In genomic region chr17:72043667-72044390, GRCm38 (mm10) we compare ENCODE assay signal across 11 mouse cellular contexts.
A peak's percentile ranks its signal among the peaks of the same experiment; 100 is the strongest.
DNase-seq lines count a peak whose midpoint lies in the region; ATAC-seq and TF ChIP-seq lines count a peak whose summit lies in the region.
"Had no signal": no experiment of that assay in that cellular context is flagged by ENCODE, and none has a peak within 500 bp of the region (broad histone marks: within the 10 kb centered on the region; RNA-seq: fewer than 3 reads in every experiment).

No protein-coding gene starts in this region.

- no peak for TF ChIP-seq CTCF in hindbrain, postnatal 0 days (IDR thresholded peaks at IDR 0.05; ENCODE audit: low read depth)

- no peak for ATAC-seq in hindbrain, postnatal 0 days
- ATAC-seq in hindbrain, embryonic 12.5 days (ENCODE audit: low FRiP score): no peak
- ATAC-seq in monocyte, adult 5-6 weeks (replicated peaks; ENCODE audit: insufficient number of reproducible peaks, low FRiP score, low TSS enrichment, poor library complexity, severe bottlenecking): no peak
- ATAC-seq: liver, embryonic 12.5 days had no signal

- intact Hi-C loops in left cerebral cortex, postnatal 25 days (cut with DNase I): loop anchor here (1.0 to 5.0 kb wide), 3 partner anchors 47 to 262 kb away; no protein-coding TSS in a partner anchor

- no peaks in the 10 kb centered on the region for H3K36me3 ChIP-seq in hindbrain, postnatal 0 days (ENCODE audit: insufficient read depth, low read length)
- H3K36me3 ChIP-seq in hindbrain, embryonic 12.5 days: no peaks in the 10 kb centered on the region
- H3K36me3 ChIP-seq: embryonic facial prominence, embryonic 13.5 days; liver, embryonic 12.5 days had no signal

- no peaks in the 10 kb centered on the region for H3K27me3 ChIP-seq in hindbrain, postnatal 0 days (ENCODE audit: insufficient read depth, low read length)
- H3K27me3 ChIP-seq in hindbrain, embryonic 12.5 days: no peaks in the 10 kb centered on the region
- H3K27me3 ChIP-seq: embryonic facial prominence, embryonic 13.5 days; liver, embryonic 12.5 days had no signal

- DNase-seq in cerebellum, adult 9-11 months: peak; percentile 16
- DNase-seq in cerebellum, postnatal 10 days: no peak
- no peak for DNase-seq in hindbrain, postnatal 0 days (ENCODE audit: low spot score)
- peak; percentile 19 for DNase-seq in 3T3-L1 (ENCODE audit: low read depth, low spot score)
- peak; percentile 21 to 61 for DNase-seq in left cerebral cortex, postnatal 25 days (ENCODE audit: low spot score in 2 of 2)
- no peak for DNase-seq in kidney, adult 8-10 months

- H3K9me3 ChIP-seq in hindbrain, postnatal 0 days (ENCODE audit: low read length): no peaks in the 10 kb centered on the region
- no peaks in the 10 kb centered on the region for H3K9me3 ChIP-seq in hindbrain, embryonic 12.5 days (replicated peaks)
- H3K9me3 ChIP-seq: embryonic facial prominence, embryonic 13.5 days; liver, embryonic 12.5 days had no signal

- H3K9ac ChIP-seq in hindbrain, postnatal 0 days (replicated peaks; ENCODE audit: low read length): no peak overlapping the region
- H3K9ac ChIP-seq in hindbrain, embryonic 12.5 days: no peak overlapping the region
- H3K9ac ChIP-seq: embryonic facial prominence, embryonic 13.5 days; liver, embryonic 12.5 days had no signal

- H3K27ac ChIP-seq in hindbrain, postnatal 0 days: peak overlapping the region; percentile 71
- no peak overlapping the region for H3K27ac ChIP-seq in hindbrain, embryonic 12.5 days
- H3K27ac ChIP-seq: embryonic facial prominence, embryonic 13.5 days; kidney, postnatal 0 days; liver, embryonic 12.5 days had no signal

- no peak overlapping the region for H3K4me3 ChIP-seq in hindbrain, postnatal 0 days (ENCODE audit: low read length)
- H3K4me3 ChIP-seq in hindbrain, embryonic 12.5 days: no peak overlapping the region
- H3K4me3 ChIP-seq: embryonic facial prominence, embryonic 13.5 days; liver, embryonic 12.5 days had no signal

- peaks cover 13% of the 10 kb centered on the region for H3K4me1 ChIP-seq in hindbrain, postnatal 0 days (ENCODE audit: insufficient read depth, low read length)
- no peaks in the 10 kb centered on the region for H3K4me1 ChIP-seq in hindbrain, embryonic 12.5 days
- H3K4me1 ChIP-seq: embryonic facial prominence, embryonic 13.5 days; liver, embryonic 12.5 days had no signal

- 42% methylated on average over 11 of the region's 11 CpGs for WGBS in hindbrain, postnatal 0 days
- WGBS in hindbrain, embryonic 12.5 days: 79% methylated on average over 11 of the region's 11 CpGs

- peak overlapping the region; percentile 28; the same call in 1 of the 2 replicates for H3K4me2 ChIP-seq in hindbrain, postnatal 0 days (ENCODE audit: low read depth, low read length)
- H3K4me2 ChIP-seq in hindbrain, embryonic 12.5 days (replicated peaks): no peak overlapping the region
- H3K4me2 ChIP-seq: embryonic facial prominence, embryonic 13.5 days; liver, embryonic 12.5 days had no signal

Comparison
In these comparisons a context has a peak if more than half of its experiments do, and no peak if none do; other contexts are left out.
1. DNase-seq: peak in cerebellum, adult 9-11 months (single experiment), 3T3-L1 (single experiment) and left cerebral cortex, postnatal 25 days (2 of 2); none in cerebellum, postnatal 10 days (0 of 2), hindbrain, postnatal 0 days (single experiment) and kidney, adult 8-10 months (0 of 2).